Mouse (Mus musculus): ENCODE measurements around the gene Cdk19.

The Cdk19 gene

GRCm38 (mm10) chr10:40443806-40444357 lies 104.5 kb downstream of the Cdk19 start:
- ChIA-PET CTCF (interaction anchor here in 1 of 4 experiments (0.6 kb wide), 1 partner anchor 466 kb away, joined by 3 read pairs; no protein-coding TSS in a partner anchor), POLR2A (interaction anchor here in 2 of 4 experiments (0.8 to 5.5 kb wide), 10 partner anchors 8 to 164 kb away, joined by 3 to 52 read pairs (median 4); partner anchors contain the start of gene Amd1 (in 1 of the 2))

- ChIA-PET POLR2A (interaction anchor here in 2 of 4 experiments (0.5 to 5.5 kb wide), 8 partner anchors 10 to 146 kb away, joined by 3 to 52 read pairs (median 4); partner anchors contain the start of gene Amd1 (in 1 of the 2)), CTCF (no interaction called here)
Observed at GRCm38 (mm10) chr10:40444586-40444985, 105.2 kb downstream of the Cdk19 start.

GRCm38 (mm10) chr10:40446088-40446604 lies 106.8 kb downstream of the Cdk19 start:
- ChIA-PET POLR2A (interaction anchor here in 2 of 4 experiments (0.6 to 1.7 kb wide), 3 partner anchors 21 to 148 kb away, joined by 3 to 4 read pairs (median 3); no protein-coding TSS in a partner anchor), CTCF (no interaction called here)

- CTCF ChIA-PET, result no interaction called here
- POLR2A ChIA-PET, result interaction anchor here in 2 of 4 experiments (1.2 to 1.6 kb wide), 4 partner anchors 21 to 98 kb away, joined by 3 to 4 read pairs (median 4); no protein-coding TSS in a partner anchor
Observed at GRCm38 (mm10) chr10:40446630-40447029, 107.3 kb downstream of the Cdk19 start.

- ChIA-PET CTCF (no interaction called here), POLR2A (interaction anchor here in 2 of 4 experiments (0.7 to 1.6 kb wide), 9 partner anchors 14 to 190 kb away, joined by 3 to 4 read pairs (median 3); partner anchors contain the start of genes Amd1 (in 1 of the 2) and Cdk19 (in 1 of the 2))
Observed at GRCm38 (mm10) chr10:40447295-40447694, 107.9 kb downstream of the Cdk19 start.

- ChIA-PET CTCF (interaction anchor here in 1 of 4 experiments (0.6 kb wide), 1 partner anchor 20 kb away, joined by 4 read pairs; no protein-coding TSS in a partner anchor), POLR2A (interaction anchor here in 2 of 4 experiments (0.6 to 4.4 kb wide), 12 partner anchors 7 to 191 kb away, joined by 3 to 13 read pairs (median 3); partner anchors contain the start of genes Amd1 (in 1 of the 2) and Cdk19 (in 1 of the 2))
Observed at GRCm38 (mm10) chr10:40447921-40448320, 108.6 kb downstream of the Cdk19 start.

GRCm38 (mm10) chr10:40448444-40448843 lies 109.1 kb downstream of the Cdk19 start:
- CTCF ChIA-PET, result interaction anchor here in 1 of 4 experiments (0.6 kb wide), 1 partner anchor 20 kb away, joined by 4 read pairs; no protein-coding TSS in a partner anchor
- POLR2A ChIA-PET, result interaction anchor here in 1 of 4 experiments (0.6 to 4.4 kb wide), 4 partner anchors 8 to 191 kb away, joined by 3 to 13 read pairs (median 5); no protein-coding TSS in a partner anchor

- POLR2A ChIA-PET, result interaction anchor here in 2 of 4 experiments (0.8 to 4.4 kb wide), 3 partner anchors 8 to 9 kb away, joined by 3 to 13 read pairs (median 3); no protein-coding TSS in a partner anchor
- CTCF ChIA-PET, result no interaction called here
Observed at GRCm38 (mm10) chr10:40449571-40449970, 110.2 kb downstream of the Cdk19 start.

GRCm38 (mm10) chr10:40450171-40450570 lies 110.8 kb downstream of the Cdk19 start:
- POLR2A ChIA-PET, result interaction anchor here in 3 of 4 experiments (0.6 to 4.4 kb wide), 7 partner anchors 8 to 1149 kb away, joined by 3 to 13 read pairs (median 3); no protein-coding TSS in a partner anchor
- CTCF ChIA-PET, result interaction anchor here in 1 of 4 experiments (0.5 to 0.8 kb wide), 3 partner anchors 12 to 91 kb away, joined by 3 to 5 read pairs (median 5); no protein-coding TSS in a partner anchor

- ChIA-PET CTCF (no interaction called here), POLR2A (no interaction called here)
Observed at GRCm38 (mm10) chr10:40457116-40457515, 117.8 kb downstream of the Cdk19 start.

GRCm38 (mm10) chr10:40459141-40459540 lies 119.8 kb downstream of the Cdk19 start:
- CTCF ChIA-PET, result interaction anchor here in 1 of 4 experiments (1.3 kb wide), 1 partner anchor 35 kb away, joined by 3 read pairs; no protein-coding TSS in a partner anchor
- POLR2A ChIA-PET, result interaction anchor here in 3 of 4 experiments (0.6 to 1.5 kb wide), 5 partner anchors 11 to 200 kb away, joined by 3 to 6 read pairs (median 3); no protein-coding TSS in a partner anchor

- POLR2A ChIA-PET, result interaction anchor here in 1 of 4 experiments (1.4 to 3.5 kb wide), 4 partner anchors 11 to 19 kb away, joined by 4 to 14 read pairs (median 4); no protein-coding TSS in a partner anchor
- CTCF ChIA-PET, result no interaction called here
Observed at GRCm38 (mm10) chr10:40461362-40461761, 122.0 kb downstream of the Cdk19 start.

GRCm38 (mm10) chr10:40462257-40462656 lies 122.9 kb downstream of the Cdk19 start:
- CTCF ChIA-PET, result no interaction called here
- POLR2A ChIA-PET, result interaction anchor here in 1 of 4 experiments (0.6 to 3.5 kb wide), 8 partner anchors 7 to 204 kb away, joined by 3 to 14 read pairs (median 4); no protein-coding TSS in a partner anchor

- ChIA-PET POLR2A (interaction anchor here in 1 of 4 experiments (1.1 to 1.4 kb wide), 3 partner anchors 20 to 208 kb away, joined by 3 to 8 read pairs (median 3); no protein-coding TSS in a partner anchor), CTCF (no interaction called here)
Observed at GRCm38 (mm10) chr10:40467174-40467911, 128.0 kb downstream of the Cdk19 start.

- CTCF ChIA-PET, result interaction anchor here in 1 of 4 experiments (0.6 kb wide), 1 partner anchor 1403 kb away, joined by 8 read pairs; no protein-coding TSS in a partner anchor
- POLR2A ChIA-PET, result interaction anchor here in 1 of 4 experiments (1.1 to 1.4 kb wide), 3 partner anchors 20 to 209 kb away, joined by 3 to 8 read pairs (median 3); no protein-coding TSS in a partner anchor
Observed at GRCm38 (mm10) chr10:40467912-40468254, 128.5 kb downstream of the Cdk19 start.

GRCm38 (mm10) chr10:40469145-40469544 lies 129.8 kb downstream of the Cdk19 start:
- ChIA-PET POLR2A (interaction anchor here in 2 of 4 experiments (0.5 to 1.1 kb wide), 2 partner anchors 121 to 210 kb away, joined by 3 read pairs; no protein-coding TSS in a partner anchor), CTCF (no interaction called here)

GRCm38 (mm10) chr10:40476535-40477285 lies 137.3 kb downstream of the Cdk19 start:
- CTCF ChIA-PET, result interaction anchor here in 1 of 4 experiments (0.6 kb wide), 1 partner anchor 214 kb away, joined by 3 read pairs; no protein-coding TSS in a partner anchor

More at GRCm38 (mm10) chr10:40476535-40477285, 137.3 kb downstream of the Cdk19 start:
- POLR2A ChIA-PET, result interaction anchor here in 2 of 4 experiments (1.1 to 4.5 kb wide), 5 partner anchors 14 to 175 kb away, joined by 3 to 14 read pairs (median 3); partner anchors contain the start of gene Amd1 (in 1 of the 2)
